Mouse (Mus musculus) ES-E14 (cell line): ENCODE measurements around the gene Rab40c.

Experiments used
- CHD2 ChIP-seq: IDR thresholded peaks from 2 replicates; pipeline ENCODE4 v1.6.1; 2014; ENCODE audit warnings: mild to moderate bottlenecking, low read depth, low read length, inconsistent platforms
- HCFC1 ChIP-seq: IDR thresholded peaks from 2 replicates; pipeline ENCODE4 v1.6.1; 2012; ENCODE audit warnings: low read length, inconsistent platforms, borderline replicate concordance; ENCODE audit not compliant: insufficient read depth
- MAFK ChIP-seq: IDR thresholded peaks from 2 replicates; pipeline ENCODE4 v1.6.1; 2014; ENCODE audit warnings: mild to moderate bottlenecking, low read depth, low read length, inconsistent platforms; ENCODE audit not compliant: insufficient read depth
- ZC3H11A ChIP-seq: IDR thresholded peaks from 2 replicates; pipeline ENCODE4 v1.6.1; 2012; ENCODE audit warnings: low read depth, mild to moderate bottlenecking, inconsistent platforms, low read length, borderline replicate concordance
- ZNF384 ChIP-seq: IDR thresholded peaks from 2 replicates; pipeline ENCODE4 v1.6.1; 2012; ENCODE audit warnings: low read depth, low read length, inconsistent platforms

DNA sequence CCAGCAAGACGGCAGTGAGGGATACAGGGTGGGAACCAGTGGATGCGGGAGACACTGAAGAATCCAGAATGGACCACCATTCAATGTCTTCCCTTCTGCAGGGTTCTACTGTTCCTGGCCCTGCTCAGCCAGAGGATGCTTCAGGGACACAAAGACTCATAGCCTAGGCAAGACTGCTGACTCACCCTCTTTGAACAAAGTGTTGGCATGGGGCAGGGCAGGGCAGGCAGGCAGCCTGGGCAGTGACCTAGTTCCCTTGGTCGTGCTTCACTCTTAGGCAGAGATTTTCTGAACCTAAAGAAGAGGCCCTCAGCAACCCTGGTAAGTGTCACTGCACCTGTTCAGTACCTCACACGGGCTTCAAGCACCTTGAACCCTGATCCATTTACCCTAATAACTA is 7.7 kb downstream of the Rab40c start:
- TF ChIP-seq ZNF384 (no peak), MAFK (no peak), CHD2 (no peak), HCFC1 (no peak), ZC3H11A (no peak)
